Mouse (Mus musculus) A20 (cell line): ENCODE measurements around the gene Hnrnpa3.
"Not testable (repeated sequence)": the region's sequence is repeated elsewhere in the genome, so short reads cannot be mapped to it uniquely, and the experiment has no call there.

Experiments
- DNase-seq: peaks from one replicate; pipeline ENCODE4 v3.0.0-alpha.2; 2011; ENCODE audit warnings: low read depth, low spot score

Hnrnpa3 gene

DNA sequence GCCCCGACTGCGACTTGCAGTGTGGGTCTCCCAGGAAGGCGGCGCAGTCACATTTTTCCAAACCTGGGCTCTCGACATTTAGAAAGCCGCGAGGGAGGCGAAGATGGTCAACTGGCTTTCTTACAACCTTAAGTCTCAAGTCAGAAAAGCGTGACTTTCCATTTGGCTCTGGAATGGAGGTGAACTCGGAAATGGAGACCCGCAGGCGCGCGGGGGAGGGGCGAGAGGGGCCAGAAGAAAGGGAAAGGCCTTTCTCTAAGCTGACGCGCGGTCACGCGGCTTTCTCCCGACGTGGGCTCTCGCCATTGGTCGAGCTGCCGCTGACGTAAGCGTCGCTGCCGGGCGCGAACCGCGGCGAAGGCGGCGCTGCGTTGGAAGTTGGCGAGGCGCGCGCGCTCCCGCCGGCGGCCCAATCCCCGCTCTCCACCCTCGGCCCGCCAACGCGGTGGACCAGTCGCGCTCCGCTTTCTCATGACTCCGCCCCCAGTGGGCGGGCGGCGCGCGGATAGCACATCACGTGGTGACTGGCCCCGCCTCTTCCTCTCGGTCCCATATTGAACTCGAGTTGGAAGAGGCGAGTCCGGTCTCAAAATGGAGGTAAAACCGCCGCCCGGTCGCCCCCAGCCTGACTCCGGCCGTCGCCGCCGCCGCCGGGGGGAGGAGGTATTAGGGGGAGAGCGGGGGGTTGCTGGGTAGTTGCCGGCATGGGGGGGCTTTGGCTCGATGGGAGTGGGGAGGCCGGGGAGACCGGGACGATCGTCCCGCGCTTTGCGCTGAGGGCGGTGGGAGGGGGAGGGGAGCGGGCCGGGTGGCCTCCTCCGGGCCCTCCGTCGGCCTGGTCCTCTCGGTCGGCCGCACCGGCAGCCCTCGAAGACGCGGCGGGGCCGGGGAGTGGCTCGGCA, at the start of gene Hnrnpa3:
Hnrnpa3 (plus strand) TSS at position 535 of the 902 bp plus-strand sequence.
- peak; percentile 99 for DNase-seq

DNA sequence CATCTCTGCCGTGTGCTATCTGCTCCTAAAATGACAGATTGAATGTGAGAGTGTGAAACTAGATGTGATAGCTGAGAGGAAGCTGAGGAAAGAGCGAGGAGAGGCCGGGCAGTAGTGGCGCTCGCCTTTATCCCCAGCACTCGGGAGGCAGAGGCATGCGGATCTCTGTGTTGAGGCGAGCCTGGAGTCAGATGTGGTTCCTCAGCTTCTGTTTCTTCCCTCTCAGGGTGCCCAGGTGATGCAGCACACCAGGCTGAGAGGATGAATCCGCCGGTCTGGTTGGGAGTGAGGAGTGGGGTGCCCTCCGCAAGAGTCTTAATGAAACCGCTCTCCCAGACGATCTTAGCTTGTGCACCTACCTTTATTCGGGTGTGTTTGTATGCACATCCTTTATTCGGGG, 49.1 kb upstream of the Hnrnpa3 start:
- DNase-seq = no peak

DNA sequence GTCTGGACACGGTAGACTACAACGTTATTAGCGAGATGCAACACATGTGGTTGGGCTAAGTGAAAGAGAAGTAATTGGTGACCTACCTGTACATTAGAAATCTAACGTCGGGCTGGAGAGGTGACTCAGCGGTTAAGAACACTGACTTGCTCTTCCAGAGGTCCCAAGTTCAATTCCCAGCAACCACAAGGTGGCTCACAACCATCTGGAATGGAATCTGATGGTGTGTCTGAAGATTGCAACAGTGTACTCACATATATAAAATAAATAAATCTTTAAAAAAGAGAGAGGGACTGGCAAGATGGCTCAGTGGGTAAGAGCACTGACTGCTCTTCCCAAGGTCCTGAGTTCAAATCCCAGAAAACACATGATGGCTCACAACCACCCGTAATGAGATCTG, 48.5 kb upstream of the Hnrnpa3 start:
- DNase-seq = not testable (repeated sequence)

DNA sequence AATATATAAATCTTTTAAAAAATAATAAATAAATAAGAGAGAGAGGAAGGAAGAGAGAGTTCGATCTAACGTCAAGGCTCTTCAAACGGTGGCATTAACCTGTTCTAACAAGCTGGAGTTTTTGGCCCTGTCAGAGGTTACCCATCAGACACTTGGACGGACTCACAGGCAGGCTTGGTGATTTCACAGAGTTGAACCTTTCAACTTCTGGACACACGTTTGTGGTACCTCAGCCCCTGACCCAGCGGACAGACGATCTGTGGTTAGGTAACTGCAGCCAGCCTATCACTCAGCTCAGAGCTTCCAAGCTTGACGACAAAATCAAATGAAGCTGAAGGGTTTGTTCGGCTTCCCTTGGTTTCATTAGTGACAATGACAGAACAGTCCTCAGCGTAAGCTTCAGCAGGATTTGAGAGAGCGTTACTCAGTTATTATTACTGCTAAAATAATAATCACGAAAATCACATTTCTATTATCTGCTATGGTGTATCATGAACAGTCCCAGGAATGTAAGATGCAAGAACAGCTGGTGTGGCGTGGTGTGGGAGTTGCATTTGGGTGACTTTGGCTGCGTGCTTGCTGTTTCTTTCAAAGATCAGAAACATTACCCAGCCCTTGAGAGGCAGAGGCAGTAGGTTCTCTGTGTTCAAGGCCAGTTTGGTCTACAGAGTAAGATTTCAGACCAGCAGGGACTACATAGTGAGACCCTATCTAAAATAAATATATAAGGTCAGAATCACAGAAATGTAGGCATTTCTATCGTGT, 47.8 kb upstream of the Hnrnpa3 start:
- no peak for DNase-seq

DNA sequence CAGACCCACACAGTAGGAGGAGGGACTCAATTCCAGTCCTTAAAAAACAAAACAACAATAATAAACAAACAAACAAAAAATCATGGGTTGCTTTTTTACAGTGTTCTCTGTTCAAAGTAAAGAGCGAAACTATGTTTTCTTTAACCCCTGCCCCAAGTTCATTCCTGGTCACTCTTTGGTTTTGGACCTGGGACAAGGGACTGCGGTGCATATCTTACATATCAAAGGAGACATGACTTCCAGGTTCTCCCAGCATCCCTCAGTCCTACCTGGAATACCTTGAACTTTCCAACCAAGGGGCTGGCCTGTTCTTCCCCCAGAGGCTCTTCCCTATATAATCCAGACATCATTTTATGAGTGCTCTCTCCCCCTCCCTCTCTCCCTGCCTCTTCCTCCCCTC, 47.1 kb upstream of the Hnrnpa3 start:
- no peak for DNase-seq

DNA sequence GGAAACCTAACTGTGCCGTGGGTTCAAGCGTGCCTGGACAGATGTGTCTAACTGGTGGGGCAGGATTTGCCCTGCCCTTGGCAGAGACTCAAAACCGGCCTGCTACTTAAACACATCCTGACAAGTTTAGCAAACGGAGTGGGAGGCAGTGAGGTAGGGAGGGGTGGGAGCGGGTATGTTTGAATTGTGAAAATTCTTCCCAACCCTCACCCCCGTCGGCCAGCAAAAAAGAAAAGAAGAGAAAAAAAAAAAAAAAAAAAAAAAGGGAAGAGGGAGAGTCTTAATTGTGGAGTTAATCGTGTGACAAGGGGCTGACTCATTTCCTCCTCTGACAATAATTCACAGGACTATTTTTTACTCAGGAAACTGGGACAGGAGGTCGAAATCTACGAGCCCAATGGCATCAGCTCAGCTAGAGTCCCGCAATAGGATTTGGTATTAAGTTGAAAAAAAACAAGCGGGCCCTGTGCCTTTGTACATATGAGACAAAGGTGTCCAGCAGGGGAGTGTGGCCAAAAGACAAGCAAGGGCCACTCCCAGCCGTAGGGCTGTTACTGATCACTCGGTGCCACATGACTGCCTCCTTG, 46.0 kb upstream of the Hnrnpa3 start:
- no peak for DNase-seq

DNA sequence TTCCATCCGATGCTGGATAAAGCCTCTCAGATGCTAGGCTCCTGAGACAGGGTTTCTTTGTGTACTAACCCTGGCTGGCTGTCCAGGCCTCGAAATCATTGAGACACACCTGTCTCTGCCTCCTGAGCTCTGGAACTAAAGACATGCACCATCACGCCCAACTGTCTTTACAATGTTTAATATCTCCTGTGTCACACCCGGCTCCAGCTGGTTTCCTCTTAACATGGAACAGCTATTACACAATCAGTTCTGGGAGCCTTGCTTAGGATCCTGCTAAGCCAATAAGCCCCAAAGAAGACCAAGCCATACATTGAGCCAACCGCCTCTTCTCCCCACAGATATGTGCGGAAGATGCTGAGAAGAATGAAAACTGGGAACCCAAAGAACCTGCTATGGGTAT, 44.5 kb upstream of the Hnrnpa3 start:
- DNase-seq = no peak

DNA sequence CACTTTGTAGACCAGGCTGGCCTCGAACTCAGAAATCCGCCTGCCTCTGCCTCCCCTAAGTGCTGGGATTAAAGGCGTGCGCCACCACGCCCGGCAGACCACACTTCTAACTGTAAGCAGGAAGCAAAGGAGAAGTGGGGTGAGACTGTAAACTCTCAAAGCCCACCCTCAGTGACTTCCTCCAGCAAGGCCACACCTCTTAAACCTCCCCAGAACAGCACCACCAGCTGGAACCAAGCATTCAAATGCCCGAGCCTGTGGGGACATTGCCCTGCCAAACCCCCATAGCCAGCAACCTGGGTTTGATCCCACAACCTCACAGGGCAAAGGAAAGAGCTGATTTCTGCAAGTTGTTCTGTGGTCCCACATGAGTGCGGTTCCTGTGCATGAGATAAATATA, 42.1 kb upstream of the Hnrnpa3 start:
- no peak for DNase-seq

DNA sequence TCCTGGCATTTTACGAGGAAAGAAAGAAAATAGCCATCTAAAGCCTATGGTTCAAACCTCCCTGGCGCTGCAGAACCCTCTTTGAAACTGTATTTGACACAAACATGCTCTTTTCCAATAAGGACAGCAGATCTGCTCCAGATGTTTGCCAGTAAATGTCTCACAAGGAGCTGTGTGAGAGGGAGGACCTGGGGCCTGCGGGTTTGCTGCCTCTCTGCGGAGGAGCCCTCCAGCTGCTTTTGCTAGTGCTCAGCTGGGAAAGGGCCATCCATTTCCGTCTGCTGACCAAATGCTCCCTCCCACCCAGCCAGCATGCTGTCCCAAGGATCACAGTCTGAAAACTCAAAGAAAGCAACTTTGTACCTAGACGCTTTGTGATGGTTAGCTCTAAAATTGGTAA, 40.3 kb upstream of the Hnrnpa3 start:
- DNase-seq = no peak

DNA sequence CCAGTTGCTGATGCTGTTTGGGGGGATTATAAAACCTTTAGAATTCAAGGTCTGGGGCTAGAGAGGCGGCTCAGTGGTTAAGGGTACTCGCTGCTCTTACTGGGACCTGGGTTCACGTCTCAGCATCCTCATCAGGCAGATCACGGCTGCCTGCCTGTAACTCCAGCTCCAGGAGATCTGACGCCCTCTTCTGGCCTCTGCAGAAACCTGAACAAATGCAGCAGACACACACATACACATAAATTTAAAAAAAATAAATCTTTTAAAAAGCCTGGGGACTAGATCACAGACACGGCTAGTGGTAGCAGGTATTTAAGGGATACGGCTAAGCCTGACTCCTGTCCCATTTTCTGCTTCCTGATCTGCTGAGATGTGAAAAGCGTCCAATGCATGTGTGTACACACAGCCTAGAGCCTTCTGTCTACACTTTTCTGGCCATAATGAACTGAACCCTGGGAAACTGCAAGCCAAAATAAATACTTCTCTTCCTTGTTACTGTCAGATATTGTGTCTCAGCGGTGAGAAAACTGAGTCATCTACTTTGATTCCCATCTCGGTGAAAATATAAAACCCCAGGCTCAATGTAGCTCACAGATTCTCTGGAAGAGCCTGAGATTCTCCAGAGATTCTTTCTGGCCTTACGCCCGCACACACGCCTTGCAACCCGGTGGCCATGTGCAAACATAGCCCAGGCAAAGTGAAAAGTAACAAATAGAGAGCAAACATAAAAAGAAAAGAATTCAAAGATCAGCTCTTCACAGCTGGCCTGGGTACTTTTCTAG, 37.0 kb upstream of the Hnrnpa3 start:
- DNase-seq = no peak

DNA sequence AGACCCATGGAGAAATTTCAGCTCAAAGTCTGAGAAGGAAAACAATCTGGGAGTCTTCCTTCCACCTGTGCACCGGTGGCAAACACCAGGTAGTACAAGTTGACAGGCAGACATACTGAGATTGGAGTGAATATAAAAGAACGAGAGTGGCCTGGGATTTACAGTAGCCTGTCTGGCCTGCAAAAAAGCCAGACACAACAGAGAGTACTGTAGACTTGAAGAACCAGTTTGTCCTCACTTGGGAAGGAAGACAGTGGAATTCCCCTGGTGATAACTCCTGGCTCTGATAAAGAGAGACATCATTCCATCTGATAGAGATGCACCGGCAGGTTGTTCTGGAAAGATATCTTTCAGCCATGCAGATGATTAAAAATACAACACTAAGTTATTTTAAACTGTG, 34.0 kb upstream of the Hnrnpa3 start:
- no peak for DNase-seq

DNA sequence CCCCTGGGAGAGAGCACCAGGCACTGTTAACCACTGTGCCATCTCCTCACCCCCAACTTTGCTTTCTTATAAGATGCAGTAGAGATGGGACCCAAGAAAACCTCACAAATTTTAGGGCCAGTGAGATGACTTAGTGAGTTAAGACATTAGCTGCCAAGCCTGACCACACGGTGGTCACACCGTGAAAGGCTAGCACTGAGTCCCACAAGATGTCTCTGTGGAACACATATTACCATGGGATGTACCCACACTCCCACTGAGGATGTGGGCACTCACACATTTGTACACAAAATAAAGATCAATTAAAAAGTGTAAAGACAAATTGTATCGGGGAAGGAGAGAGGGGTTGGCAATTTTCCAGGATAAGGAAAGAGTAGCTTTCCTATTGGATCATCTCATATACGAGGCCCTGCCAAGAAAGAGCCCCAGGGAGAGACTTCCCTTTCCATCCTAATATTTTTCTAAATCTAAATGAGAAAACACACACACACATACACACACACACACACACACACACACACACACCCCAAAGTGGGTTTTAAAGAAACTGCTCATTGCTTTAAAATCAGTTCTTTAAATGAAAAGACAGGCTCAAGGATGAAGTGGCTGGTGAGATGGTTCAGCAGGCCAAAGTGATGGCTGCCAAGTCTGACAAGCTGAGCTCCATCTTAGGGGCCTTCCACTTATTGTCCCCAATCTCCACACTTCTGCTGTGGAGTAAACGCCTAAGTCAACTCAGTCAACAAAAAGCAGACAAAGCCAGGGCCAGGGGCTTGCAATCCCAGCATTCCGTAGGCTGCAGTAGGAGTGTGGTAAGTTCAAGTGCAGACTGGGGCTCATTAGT, 32.2 kb upstream of the Hnrnpa3 start:
- no peak for DNase-seq

DNA sequence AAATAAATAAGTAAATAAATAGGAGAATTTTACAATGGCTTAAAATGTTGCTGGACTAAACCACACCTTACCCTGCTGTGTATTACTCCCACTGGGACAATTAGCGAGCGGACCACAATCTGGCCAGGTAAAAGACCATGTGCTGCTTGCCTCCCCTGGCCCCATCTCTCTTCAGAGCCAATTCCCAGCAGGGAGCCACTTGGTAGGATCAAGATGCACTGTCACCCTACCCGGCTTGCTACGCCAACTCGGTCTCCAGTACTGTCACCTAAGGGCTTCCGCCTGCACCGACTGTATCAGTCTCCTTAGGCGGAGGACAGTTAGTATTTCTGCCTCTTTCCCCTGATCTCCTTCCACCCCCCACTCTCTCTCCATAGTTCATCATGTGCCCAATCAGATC, 30.6 kb upstream of the Hnrnpa3 start:
- DNase-seq = no peak

DNA sequence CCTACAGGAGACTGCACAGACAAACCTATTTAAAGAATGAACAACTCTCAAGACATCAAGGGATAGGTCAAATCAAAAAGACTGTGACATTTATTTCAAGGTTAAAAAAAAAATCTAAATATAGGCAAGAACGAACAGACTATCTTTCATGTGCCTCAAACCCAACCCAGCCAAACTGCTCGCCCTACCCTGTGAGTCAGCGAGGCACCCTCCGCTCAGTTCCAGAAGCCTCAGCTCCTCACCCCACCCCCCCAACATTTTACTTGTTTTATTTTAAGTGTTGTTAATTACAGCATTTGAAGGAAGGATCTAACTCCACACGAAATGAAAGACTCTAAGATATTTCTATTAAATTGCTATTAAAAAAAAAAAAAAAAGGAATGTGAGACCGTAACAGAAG, 27.6 kb upstream of the Hnrnpa3 start:
- no peak for DNase-seq

DNA sequence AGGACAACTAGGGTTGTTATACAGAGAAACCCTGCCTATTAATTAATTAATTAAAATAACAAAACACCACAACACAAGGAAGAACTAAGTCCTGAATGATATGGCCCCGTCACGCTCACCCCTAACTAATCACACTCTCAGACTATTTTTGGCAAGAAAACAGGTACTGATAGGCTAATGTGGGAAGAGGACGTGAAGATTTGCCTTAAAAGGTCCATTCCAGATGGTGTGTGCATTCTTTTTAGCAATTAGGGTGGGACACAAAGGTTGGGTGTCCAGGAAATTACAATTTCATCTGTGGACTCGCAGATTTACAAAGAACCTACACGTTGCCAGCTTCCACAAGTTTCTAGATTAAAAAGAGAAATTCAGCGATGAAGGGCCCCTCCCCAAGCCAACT, 27.0 kb upstream of the Hnrnpa3 start:
- DNase-seq = no peak

DNA sequence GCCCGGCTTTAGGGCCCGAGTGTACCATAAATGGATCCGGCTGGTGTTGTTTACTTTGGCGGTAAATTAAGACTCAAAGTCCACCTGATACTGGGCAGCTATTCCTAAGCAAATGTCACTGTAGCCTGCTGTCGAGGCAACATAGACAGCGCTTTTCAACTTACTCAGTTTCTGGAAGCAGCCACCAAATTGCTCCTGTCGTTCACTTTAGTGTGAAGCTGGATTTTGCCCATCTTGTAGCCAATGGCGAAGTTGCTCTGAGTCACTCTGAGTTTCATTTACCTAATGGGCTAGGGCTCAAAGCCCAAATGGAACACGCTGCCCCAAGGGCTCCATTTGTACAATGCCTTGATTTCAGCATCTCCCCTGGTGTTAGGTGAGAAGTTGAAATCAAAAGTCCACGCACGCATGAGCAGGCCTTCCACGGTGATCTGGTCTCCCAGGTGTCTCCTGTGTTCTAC, 26.3 kb upstream of the Hnrnpa3 start:
- no peak for DNase-seq

DNA sequence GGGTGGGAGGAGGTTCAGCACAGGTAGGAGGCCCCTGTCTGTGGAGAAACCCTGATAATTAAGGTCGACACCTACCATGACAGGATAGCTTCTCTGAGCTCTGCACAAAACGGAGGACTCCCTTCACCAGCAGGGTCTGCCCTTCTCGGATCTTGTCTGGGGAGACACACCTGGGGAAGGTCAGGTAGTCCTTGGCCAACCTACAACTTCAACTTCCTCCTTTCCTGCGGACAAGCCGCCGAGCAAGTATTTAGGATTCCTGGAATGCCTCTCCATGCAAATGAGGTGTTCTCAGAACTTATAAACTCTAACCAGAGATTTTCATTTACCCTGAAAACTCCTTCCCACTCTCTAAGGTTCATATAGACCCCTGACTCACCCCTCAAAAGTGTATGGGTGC, 25.7 kb upstream of the Hnrnpa3 start:
- no peak for DNase-seq

DNA sequence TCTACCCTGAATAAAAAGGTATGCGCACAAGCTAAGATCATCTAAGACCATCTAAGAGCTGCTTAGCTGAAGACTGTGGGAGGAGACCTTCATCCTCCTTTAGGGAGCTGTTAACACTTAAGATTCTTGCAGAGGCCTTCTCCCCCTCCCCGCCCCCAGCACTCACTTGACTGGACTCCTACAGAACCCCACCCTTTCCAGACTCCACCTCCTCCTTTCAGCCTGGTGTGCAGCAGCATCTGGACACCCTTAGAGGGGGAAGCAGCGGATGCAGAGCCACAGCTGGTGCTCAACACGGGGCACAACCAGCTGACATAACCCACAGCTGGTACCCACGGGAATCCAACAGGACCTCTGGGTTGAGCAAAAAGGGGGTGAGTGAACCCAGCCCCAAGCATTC, 25.3 kb upstream of the Hnrnpa3 start:
- DNase-seq = no peak

DNA sequence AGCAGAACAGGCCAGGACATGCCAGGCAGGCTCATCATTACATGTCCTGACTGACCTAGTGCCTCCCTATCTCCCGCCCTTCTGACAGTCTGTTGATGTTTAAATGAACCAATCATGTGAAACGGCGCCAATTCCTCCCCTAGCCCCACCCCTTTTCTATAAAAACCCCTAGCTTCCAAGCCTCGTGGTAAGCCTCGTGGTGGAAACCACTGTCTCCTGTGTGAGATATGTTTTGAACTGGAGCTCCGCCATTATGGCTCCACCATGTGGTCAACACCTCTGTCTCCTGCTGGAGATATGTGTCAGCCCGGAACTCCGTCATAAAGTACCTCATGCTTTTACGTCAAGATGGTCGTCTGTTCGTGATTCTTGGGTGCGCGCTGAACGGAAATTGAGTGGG, 24.6 kb upstream of the Hnrnpa3 start:
- not testable (repeated sequence) for DNase-seq

DNA sequence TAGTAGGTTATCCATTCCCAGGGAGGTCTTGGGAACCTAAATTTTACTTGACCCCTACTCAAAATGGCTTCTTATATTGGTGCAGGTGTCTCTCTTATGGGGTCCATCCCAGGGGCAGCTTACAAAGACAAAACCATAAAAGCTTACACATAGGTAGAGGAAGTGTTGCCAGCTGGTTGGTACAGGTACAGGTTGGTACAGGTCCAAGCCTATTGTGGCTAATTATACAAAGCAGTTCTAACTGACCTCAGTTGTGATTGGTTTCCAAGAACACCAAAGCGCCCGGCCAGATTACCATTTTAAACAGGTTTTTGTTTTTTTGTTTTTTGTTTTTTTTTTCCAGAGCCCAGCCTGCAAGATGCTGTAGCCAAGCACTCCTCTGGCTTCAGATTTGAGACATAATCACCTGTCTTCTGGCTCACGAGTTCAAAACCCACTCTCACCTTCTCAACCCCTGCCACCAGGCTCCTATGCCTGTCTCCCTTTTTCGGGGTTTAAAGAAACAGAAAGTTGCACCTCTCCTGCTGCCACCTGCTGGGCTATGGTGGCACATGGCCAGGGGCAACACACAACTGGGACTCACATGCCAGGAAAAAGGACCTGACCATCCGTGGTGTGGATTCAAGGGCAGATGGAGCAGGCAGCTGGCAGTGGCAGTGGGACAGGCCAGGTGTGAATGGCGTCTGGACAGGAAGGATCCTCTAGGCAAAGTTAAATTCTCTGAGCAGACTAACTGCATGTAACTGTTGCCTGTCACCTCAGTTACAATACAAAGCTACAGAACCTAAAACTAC, 22.6 kb upstream of the Hnrnpa3 start:
- DNase-seq = peak; percentile 59
